Mouse (Mus musculus) common myeloid progenitor, adult 5-6 weeks (primary cell): ENCODE measurements around the gene Draxin. TPM values are rescaled to one million over a fixed set of nuclear protein-coding genes. Genes with fewer than 3 reads are reported as not detected.

Source experiments
- ATAC-seq: replicated peaks from 2 replicates; pipeline ENCODE4 v1.8.0; 2016; ENCODE audit warnings: low read depth, mild to moderate bottlenecking, moderate TSS enrichment, inconsistent platforms; ENCODE audit not compliant: poor library complexity, severe bottlenecking
- total RNA-seq: library from RNA; stranded (forward); fragments of 200-1000, 187-1606 nt; gene quantifications from 2 replicates; pipeline ENCODE4 v1.2.3, GENCODE M21; 2017

Gene Draxin
- total RNA-seq, 1 experiment from 2014 or later = 0.09 TPM

DNA sequence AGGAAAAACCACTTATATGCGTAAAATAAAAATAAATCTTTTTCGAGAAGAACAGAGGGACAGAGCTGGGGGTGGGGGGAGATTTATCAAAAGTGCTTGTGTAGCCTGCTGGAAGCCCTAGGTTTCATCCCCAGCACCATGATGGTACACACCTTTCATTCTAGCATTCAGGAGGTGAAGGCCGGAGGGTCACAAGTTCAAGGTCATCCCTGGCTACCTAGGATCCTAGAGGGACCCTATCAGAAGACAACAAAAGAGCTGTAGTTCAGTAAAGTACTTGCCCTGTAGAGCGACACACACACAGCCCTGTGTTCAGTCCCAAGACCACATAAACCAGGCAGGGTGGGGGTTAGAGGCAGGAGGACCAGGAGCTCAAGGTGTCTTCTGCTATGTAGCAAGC is 23.5 kb upstream of the Draxin start:
- ATAC-seq = no peak

DNA sequence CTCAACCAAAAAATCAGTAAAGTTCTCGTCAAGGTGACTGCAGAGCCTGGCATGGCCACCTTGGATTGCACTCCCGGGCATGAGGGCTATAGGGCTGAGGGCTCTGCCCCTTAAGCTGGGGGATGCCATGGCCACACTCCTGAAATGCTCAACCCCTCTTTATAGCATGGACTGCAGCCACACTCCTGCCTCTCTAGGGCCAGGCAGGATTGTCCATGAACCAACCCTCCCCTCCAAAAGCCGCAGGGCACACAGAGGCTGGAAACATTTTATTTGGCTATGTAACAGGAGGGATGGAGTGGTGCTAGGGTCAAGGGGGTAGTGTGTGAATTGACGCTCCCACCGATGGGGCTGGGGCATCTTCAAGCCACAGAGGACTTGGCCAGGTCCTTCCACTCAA is 22.0 kb upstream of the Draxin start:
- ATAC-seq = no peak

DNA sequence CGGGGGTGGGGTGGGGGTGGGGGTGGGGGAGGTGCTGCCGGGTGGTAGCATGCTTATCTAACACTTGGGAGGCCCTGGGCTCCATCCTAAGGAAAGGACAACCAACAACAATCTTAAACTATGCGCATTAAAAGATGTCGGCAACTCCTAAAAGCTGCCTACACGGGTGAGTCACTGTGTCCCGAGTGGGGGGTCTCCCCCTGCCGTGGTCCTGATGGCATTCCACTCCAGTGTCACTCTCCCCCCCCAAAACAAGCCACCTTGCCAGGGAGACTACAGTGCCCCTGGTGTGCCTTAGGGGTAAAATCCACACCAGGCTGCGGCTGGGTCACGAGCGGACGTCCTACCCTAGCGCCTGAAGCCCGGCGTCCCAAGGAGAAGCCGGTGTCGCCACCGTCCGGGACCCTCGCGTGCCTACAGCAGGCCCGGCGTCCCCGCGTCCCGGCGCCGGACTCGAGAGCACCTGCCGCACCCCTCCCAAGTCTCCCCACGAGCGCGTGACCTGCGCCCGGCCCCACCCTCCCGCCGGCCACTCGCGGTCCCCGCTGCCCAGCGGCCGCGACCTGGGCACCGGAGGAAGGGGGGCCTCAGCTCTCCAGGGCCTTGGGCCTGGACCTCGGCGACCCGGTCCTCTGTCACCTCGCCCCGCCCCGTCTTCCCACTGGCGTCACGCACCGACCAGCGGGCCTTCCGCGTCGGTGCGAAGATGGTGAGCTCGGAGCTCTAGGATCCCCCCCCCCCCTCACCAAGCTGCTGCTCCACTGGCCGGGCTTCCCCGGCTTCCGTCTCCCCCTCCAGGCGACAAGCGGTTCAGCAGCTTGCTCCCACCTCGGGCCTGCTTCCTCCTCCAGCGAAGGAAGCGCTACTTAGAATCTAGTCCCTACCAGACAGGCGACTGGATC is 21.0 kb upstream of the Draxin start, which contains the start of gene Fbxo6:
Fbxo6 (minus strand) TSS at position 874 of the 902 bp plus-strand sequence.
- ATAC-seq = peak; percentile 96

DNA sequence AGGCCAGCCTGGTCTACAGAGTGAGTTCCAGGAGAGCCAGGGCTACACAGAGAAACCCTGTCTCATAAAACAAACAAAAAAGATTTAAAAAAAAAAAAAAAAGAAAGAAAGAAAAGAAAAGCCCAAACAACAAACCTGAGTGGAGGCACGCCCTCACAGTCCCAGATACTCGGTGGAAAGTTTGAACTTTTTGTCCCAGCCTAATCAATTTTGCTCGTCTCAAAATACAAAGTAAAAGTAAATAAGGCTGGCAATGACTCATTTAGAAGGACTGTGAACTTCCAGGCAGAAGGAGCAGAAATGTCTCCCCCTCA is 20.4 kb upstream of the Draxin start:
- no peak for ATAC-seq

DNA sequence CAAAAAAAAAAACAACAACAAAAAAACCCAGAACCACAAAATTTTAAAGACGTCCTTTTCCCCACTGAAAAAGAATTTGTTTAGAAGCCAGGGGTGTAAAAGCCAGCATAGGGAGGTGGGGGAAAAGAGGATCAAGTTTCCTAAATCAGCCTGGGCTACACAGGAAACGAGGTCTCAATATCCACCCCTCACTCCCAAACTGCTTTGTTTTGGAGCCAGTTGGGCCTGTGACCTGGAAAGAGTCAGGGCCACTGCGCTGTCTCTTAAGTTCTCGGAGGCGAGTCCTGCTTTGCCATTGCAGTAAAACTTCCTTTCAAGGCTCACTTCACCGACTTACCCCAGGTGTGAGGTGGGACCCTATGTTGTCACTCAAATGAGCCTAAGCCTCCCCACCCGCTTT is 19.7 kb upstream of the Draxin start:
- ATAC-seq = no peak

DNA sequence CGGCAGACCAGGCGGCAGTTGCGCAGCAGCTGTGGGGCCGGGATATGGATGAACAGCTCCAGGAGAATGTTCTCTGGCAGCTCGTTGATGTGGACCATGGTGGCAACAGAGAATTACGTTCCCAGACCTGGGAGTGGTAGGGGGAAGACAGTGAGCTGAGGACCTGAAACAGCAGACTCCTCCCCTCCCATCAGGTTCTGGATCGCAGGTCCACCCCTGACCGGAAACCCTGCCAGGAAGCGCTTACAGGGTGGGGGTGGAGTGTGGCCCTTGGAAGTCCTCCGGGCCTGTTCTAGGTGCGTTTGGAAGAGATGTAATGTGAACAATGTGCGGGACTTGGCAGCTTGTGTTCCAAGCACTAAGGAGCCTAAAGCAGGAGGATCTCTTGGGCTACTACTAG is 19.0 kb upstream of the Draxin start:
- no peak for ATAC-seq

DNA sequence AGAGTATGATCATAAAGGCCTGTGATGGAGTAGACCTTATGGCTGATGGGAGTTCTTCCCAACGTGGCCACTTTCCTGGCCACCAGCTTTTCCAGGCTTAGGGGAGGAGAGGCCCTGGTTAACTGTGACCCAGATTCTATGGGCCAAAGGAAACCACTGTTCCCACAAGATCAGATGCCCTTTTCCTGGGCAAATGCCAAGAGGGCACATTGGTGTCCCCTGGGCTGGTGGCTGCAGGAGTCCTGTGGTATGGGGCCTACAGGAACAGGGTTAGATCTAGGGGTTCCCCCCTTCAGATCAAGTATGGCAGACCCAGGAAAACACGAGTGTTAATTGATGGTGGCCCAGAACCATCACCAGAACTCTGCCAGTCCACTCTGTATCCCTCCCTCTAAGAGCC is 17.2 kb upstream of the Draxin start:
- no peak for ATAC-seq

DNA sequence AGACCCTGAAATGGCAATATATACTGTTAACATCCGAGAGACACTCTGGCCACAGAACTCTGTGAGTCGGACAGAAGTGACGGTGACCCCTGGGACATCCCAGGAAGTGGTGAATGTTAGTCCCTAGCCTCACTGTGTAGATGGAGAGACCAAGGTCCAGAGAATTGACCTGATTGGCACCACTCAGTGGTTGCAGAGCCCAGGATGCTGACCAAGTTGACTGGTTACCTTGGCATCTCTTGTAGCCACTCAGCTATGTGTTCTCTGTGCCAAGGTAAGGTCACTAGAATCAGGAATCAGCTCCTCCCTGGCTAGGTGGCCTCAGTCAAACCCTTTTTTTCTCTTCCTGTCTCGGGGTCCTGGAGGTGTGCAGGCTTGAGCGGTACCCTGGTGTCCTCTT is 13.2 kb upstream of the Draxin start:
- ATAC-seq = no peak

DNA sequence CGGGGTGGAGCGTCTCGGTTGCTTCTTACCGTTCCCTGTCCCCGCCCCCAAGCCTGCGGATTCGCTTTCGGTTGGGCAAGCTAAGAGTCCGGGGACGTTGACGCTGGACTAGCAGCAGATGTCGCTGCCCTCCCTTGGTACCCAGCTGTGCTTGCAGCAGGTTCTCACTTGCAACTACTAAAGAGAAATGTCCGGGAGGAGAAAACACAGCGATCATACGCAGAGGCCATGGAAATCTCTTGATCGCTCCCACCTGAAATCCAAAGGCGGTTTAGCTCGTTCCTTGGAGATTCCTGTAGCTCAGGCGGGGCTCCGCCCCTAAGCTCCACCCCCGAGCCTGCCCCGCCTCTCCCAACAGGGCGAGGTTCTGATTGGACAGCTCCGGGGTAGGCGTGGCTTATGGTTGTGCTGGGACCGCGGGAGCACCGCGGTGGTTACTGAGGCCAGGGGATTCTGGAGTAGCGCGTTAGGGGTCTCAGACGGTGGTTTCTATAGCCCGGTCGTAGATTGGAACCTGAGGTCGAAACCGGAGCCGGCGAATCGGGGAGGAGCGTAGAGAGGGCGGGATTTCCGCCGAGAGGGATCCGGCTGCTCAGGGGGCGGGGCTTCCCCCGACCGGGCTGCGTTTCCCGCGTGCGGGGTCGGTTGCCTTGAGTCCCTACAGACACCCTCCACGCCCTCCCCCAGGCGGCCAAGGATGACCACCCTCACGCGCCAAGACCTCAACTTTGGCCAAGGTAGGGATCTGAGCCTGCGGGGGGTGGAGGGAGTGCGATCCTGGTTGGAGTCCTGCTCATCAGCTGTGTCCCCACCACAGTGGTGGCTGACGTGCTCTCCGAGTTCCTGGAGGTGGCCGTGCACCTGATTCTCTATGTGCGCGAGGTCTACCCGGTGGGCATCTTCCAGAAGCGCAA is 9.9 kb upstream of the Draxin start:
- peak; percentile 92 for ATAC-seq

DNA sequence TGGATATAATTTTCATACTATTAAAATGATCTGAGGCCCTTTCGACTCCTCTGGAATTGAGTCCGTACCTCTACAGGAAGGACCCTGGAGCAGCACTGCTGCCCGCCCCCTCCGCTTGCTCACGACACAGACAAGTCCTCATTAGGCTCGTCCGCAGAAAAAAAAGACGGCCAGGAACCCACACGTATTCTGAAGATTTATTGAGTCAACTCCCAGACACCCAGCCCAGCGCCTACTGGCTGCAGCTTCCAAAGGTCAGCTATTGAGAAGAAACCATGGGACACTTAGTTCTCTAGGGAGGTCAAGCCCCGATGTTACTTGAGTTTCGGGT is 9.2 kb upstream of the Draxin start:
- ATAC-seq = peak; percentile 44

DNA sequence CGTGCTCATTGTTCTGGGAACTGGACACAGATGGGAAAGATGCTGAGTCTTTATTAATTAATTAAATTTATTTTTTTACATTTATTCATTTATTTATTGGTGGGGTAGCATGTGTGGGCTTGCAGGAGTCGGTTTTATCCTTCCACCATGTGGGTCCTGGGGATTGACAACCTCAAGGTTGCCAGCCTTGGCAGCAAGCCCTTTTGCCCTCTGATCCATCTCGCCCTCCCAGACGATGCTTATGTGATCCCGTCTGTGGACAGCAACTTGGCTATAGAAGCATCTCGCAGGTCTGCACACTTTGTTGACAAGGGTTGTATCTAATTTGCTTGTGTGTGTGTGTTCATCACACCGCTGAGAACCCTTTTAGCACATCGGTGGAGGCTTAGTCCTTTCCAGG is 7.0 kb upstream of the Draxin start:
- ATAC-seq = no peak

DNA sequence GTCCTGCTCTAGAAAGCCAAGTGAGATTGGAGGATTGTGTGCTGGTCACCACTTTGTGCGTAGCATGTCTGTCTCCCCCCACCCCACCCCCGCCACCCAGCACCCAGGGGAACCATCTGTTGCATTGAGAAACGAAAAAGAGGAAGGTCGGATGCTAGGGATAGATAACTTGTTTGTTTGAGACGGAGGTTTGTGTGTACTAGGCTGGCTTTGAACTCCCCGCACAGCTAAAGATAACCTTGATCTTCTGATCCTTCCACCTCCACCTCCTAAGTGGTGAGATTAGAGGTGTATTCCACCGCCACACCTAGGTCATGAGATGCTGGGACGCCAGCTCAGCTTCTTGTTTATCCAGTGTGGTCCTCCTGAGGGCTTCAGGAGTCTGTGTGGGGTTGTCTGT is 4.5 kb upstream of the Draxin start:
- ATAC-seq = no peak

DNA sequence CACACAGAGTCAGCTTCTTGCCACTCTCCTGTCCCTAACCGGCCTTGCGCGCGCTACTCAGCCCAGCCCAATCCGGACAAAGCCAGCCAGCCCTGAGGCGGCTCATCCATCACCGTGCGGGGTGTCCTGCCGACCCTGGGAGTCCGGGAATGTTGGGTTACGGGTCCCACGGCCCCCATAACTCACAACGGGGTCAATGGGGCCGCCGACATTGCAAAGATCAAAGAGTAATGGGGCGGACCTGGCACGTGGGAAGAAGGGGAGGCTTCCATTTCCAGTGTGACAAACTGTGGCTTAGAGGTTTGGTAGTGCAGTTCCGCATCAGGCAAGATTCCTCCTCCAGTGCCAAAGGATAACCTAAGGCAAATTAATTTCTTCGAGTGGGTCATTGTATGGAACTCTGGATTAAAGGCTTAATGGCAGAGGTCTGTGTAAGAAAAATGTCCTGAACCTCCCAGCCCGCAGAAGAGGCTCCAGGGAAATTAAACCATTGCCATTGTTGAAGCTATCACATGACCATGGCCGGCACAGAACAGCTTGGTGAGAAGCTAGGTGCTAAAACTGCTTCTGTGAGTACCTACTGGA is 1.1 kb upstream of the Draxin start:
- peak; percentile 55 for ATAC-seq

DNA sequence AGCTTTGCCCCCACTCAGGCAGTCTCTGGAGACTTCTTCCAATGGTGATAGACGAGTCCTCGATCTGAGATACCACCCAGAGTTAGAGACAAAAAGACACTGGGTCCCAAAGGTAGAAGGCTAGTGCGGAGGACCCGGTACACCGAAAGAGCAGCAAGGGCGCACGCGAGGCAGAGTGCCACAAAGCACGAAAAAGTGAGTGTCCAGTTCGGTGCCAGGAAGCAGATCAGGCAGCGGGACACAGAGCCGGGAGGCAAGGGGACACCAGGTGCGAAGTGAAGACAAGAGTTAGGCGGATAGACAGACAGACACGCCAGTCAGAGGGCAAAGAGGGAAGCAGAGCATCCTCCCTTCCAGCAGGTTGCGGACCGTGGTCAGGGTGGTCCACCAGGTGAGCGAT is 365 bp downstream of the Draxin start, which contains the start of gene Mad2l2:
Mad2l2 (plus strand) TSS at position 252 of the 400 bp plus-strand sequence.
- ATAC-seq = no peak

DNA sequence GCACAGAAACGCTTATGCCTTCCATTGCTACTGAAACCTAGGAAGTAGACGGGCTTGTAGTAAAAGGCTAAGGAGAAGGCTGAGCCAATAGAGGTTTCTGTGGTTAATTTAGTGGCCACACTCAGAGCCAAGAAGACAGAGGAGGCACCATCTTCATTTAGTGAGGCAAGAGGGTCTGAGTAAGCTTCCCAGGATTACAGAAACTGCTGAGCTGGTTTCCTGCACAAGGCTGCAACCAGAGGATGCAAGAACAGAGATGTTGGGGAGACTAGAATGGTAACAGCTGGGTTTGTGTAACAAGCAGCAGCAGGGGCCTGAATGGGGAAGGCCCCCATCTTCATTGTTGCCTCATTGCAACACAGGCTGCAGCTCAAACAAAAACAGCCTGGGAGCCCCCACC is 1.8 kb downstream of the Draxin start:
- ATAC-seq = peak; percentile 29

DNA sequence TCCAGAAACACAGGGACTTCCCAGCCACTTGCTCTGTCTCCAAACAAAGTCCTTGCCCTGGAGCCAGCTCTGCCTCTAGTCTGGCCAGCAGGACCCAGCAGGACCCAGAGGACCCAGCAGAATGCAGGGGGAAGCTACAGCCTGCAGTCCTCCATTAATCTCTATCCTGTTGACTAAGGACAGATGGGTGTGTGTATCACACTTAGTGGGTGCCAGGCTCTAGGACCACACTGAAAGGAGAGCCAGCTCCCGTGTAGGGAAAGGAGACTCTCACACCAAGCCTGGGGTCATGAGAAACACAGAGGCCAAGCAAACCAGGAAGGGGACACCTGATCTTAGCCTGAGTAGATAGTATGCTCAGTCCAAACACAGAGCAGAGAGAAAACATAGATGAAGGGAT is 2.3 kb downstream of the Draxin start:
- ATAC-seq = no peak

DNA sequence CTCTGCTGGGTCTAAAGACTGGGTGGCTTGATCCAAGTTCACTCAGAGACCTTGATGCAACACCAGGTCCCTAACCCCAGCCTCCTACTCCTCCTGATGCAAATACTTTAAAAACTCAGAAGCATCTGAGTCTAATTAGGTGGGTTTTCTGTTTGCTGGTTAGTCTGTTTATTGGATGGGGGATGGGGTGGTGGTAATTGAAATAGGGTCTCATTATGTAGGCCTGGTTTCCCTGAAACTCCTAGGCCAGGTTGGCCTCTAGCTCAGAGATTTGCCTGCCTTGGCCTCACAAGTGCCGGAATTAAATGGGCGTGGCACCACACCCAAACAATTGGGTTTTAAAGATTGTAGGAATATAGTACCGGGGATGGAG is 7.8 kb downstream of the Draxin start:
- no peak for ATAC-seq

DNA sequence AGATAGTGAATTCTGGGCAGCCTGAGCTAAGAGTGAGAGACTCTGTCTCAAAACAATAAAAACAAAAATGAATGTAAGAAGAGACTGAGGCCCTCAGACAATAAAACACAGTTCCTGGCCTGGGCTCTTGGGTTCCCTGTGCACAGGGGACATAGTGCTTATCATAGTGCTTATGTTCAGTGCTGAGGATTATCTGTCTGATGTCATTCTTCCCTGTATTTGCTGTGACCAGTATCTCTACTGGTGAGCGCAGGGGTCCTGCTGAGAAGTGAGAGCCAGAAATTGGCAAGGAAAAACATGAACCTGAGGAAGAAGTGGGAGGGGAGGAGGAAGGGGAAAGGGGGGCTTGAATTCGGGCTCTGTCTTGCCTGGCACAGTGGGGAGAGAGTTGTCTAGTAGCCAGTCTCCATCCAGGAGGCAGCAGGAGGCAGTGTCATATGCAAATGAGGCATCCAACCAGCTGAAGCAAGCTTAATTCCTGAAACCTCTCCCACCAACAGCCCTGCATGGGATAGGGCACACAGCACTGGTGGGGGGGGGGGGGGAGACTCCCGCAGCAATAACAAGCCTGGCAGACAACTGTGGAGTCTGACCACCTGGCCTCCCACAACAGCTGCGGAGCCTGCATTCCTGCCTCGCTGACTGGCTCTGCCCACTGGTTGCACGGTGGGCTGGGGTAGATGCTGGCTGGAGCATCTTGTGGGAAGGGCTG is 8.4 kb downstream of the Draxin start:
- ATAC-seq = no peak

DNA sequence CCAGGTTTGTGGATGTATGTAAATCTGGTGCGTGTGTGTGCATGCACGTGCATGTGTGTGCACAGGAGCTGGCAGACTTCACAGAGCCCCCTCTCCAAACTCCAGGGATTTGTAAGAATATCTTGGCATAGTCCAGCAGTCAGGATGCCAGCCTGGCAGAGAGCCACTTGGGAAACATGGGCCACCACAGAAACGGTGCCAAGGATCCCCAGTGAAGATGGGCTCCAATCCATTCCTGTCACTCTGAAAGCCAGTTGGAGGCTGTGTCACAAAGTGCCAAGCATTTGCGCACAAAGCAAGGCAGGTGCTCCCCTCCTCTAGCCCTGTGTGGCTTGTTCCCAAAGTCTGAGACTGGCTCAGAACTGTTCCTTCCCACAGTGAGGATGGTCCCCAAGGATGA is 9.1 kb downstream of the Draxin start:
- no peak for ATAC-seq

DNA sequence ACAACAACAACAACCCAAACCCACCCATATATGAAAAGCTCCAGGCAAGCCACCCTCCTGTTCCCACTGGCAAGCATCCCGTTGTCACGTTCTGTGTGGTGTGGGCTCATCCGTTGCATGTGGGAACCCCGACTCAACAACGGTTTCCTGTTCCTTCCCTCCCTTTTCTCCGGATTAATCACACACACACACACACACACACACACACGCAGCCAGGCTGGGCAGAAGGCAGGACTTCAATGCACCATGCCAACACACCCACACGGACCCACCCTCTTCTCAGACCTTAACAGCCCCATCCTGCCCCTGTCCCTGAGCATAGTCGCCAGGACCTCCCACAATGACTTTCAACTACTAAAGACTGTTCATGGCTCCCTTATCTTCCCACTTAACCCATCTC is 9.9 kb downstream of the Draxin start:
- peak; percentile 59 for ATAC-seq
